Mouse (Mus musculus) cerebellum, adult 9-11 months (tissue): ENCODE results near the gene Dlg2.

Experiments used
- DNase-seq: peaks from one replicate; pipeline ENCODE4 v3.0.0; 2022

Dlg2 gene

GRCm38 (mm10) chr7:92493521-92493920 lies 2017.0 kb downstream of the Dlg2 start:
- no peak for DNase-seq
